8 mouse cellular contexts compared by ENCODE assay signal in the genomic region with DNA sequence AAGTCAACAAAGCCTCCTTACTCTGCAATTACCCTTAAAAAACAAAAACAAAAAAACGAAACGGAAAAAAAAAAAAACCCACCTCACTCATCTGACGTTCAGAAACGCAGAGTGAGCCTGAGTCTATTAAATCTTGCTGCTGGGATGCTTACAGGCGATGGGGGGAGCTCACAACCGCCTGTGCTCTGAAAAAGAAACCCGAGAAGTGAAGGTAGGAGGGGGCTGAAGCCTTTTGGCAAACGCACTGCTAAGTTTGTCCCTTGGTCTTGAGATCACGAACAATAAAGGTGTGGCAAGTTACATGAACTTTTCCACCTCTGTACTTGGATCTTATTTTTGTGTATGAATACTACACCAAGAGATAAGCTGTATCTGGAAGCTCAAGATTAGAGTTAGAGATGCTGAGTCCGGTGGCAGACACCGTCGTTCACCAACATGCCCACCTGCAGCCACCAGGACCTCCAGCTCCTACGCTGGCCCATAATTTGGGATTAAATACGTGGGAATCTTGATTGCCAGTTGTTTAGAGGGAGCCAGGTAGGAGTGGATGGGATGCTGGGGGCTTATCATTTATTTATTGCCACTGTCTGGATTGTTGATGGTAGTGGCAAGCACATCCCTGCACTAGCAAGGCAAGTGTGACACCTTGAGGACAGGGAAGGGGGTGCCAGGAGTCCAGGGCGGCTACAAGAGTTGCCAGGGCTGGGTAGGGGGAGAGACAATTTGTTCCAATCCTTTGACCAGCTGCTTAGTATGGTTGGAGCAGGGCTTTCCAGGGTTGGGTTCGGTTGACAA. TPM values are rescaled to one million over a fixed set of nuclear protein-coding genes. Genes with fewer than 3 reads are reported as not detected.
DNase-seq lines count a peak whose midpoint lies in the region; ATAC-seq lines count a peak whose summit lies in the region.

No protein-coding gene starts in this region.

- H3K4me1 ChIP-seq in kidney, embryonic 16.5 days (ENCODE audit: insufficient read depth, low read length): peaks cover 20% of the 10 kb centered on the region
- peaks cover 27% of the 10 kb centered on the region for H3K4me1 ChIP-seq in neural tube, embryonic 15.5 days

- no peaks in the 10 kb centered on the region for H3K36me3 ChIP-seq in kidney, embryonic 16.5 days (ENCODE audit: insufficient read depth, low read length)
- H3K36me3 ChIP-seq in neural tube, embryonic 15.5 days: no peaks in the 10 kb centered on the region

- no peak for DNase-seq in kidney, adult 11 months
- peak; percentile 76 for DNase-seq in embryo, embryonic 11 days
- peak; percentile 13 to 60 for DNase-seq in frontal cortex, postnatal 36 days (ENCODE audit: low spot score in 2 of 2)
- DNase-seq in left cerebral cortex, postnatal 25 days (ENCODE audit: low spot score in 2 of 2): peak; percentile 30 to 71
- no peak for DNase-seq in thymus, postnatal 25 days
- DNase-seq in lung, postnatal 25 days (ENCODE audit: low spot score): no peak

- intact Hi-C loops in left cerebral cortex, postnatal 25 days (cut with DNase I): loop anchor here (1.0 to 10.0 kb wide), 6 partner anchors 57 to 628 kb away; no protein-coding TSS in a partner anchor

- H3K9me3 ChIP-seq in kidney, embryonic 16.5 days (ENCODE audit: low read length): no peaks in the 10 kb centered on the region
- no peaks in the 10 kb centered on the region for H3K9me3 ChIP-seq in neural tube, embryonic 15.5 days (replicated peaks)

- no peak overlapping the region for H3K27ac ChIP-seq in kidney, embryonic 16.5 days (ENCODE audit: low read length)
- no peak overlapping the region; the same call in 1 of the 2 replicates for H3K27ac ChIP-seq in neural tube, embryonic 15.5 days (replicated peaks)

- no peak overlapping the region for H3K9ac ChIP-seq in kidney, embryonic 16.5 days (replicated peaks; ENCODE audit: low read length)
- peak overlapping the region; percentile 50 for H3K9ac ChIP-seq in neural tube, embryonic 15.5 days (replicated peaks)

- peak overlapping the region; percentile 94 for H3K4me2 ChIP-seq in kidney, embryonic 16.5 days (replicated peaks; ENCODE audit: low read depth, low read length)
- H3K4me2 ChIP-seq in neural tube, embryonic 15.5 days: peak overlapping the region; percentile 90

- 4% methylated on average over 16 of the region's 16 CpGs for WGBS in kidney, embryonic 16.5 days
- WGBS in neural tube, embryonic 15.5 days: 4% methylated on average over 16 of the region's 16 CpGs

- peak overlapping the region; percentile 50 for H3K4me3 ChIP-seq in kidney, embryonic 16.5 days (ENCODE audit: low read length)
- peak overlapping the region; percentile 53 for H3K4me3 ChIP-seq in neural tube, embryonic 15.5 days (replicated peaks)

- peak; percentile 89 for ATAC-seq in kidney, embryonic 16.5 days (ENCODE audit: low FRiP score, low TSS enrichment)
- peak; percentile 96 for ATAC-seq in neural tube, embryonic 15.5 days (ENCODE audit: low FRiP score)

- peaks cover 32% of the 10 kb centered on the region for H3K27me3 ChIP-seq in kidney, embryonic 16.5 days (ENCODE audit: insufficient read depth, low read length)
- H3K27me3 ChIP-seq in neural tube, embryonic 15.5 days (replicated peaks): peaks cover 21% of the 10 kb centered on the region

RNA-seq across cellular contexts. Expression of gene Trpc4, which starts 0.8 kb away (rescaled TPM):
- polyA plus RNA-seq in kidney, embryonic 16.5 days (2015; fragmentation: Nextera tagmentation; extraction: Ambion mirVana): 0.71 and 0.85 TPM in 2 replicates
- 10 to 100 TPM; 19.7 to 22.5 TPM for total RNA-seq in left cerebral cortex, postnatal 25 days (2021)
- polyA plus RNA-seq in neural tube, embryonic 15.5 days (2015; fragmentation: Nextera tagmentation; extraction: Ambion mirVana): 3.6 and 3.8 TPM in 2 replicates

Comparison
In these comparisons a context has a peak if more than half of its experiments do, and no peak if none do; other contexts are left out.
1. DNase-seq: peak in embryo, embryonic 11 days (single experiment), frontal cortex, postnatal 36 days (2 of 2) and left cerebral cortex, postnatal 25 days (2 of 2); none in kidney, adult 11 months (single experiment), thymus, postnatal 25 days (single experiment) and lung, postnatal 25 days (single experiment).